26 mouse cellular contexts compared by ENCODE assay signal in the genomic region with DNA sequence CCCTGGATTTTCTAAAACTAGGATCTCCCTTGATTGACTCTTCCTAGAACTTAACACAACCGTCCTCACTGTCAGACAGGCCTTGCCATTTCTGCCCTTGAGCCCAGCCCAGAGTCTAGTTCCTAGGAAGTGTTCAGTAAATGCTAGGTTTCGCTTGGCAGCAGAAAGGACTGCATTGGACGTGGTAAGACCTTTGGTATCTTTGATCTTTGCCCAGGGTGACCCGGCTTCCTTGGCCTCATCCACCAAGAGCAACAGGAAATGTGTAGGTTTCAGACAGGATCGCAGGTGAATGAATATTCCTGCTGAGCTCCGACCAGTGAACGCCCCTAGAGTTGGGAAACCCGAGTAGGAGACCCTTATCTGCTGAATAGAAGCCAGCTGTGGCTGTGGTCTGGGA. TPM values are rescaled to one million over a fixed set of nuclear protein-coding genes. Genes with fewer than 3 reads are reported as not detected.
DNase-seq lines count a peak whose midpoint lies in the region; ATAC-seq lines count a peak whose summit lies in the region.
"Had no signal": no experiment of that assay in that cellular context is flagged by ENCODE, and none has a peak within 500 bp of the region (broad histone marks: within the 10 kb centered on the region; RNA-seq: fewer than 3 reads in every experiment).

No protein-coding gene starts in this region.

- peak overlapping the region; percentile 48; the same call in 1 of the 2 replicates for H3K4me2 ChIP-seq in liver, embryonic 12.5 days
- no peak overlapping the region for H3K4me2 ChIP-seq in liver, embryonic 11.5 days
- H3K4me2 ChIP-seq in embryonic facial prominence, embryonic 11.5 days (ENCODE audit: low read depth, low read length): no peak overlapping the region
- H3K4me2 ChIP-seq: lung, embryonic 15.5 days; midbrain, embryonic 15.5 days had no signal

- H3K27me3 ChIP-seq in liver, embryonic 12.5 days (replicated peaks): peaks cover 100% of the 10 kb centered on the region
- peaks cover 99% of the 10 kb centered on the region for H3K27me3 ChIP-seq in liver, embryonic 11.5 days (replicated peaks; ENCODE audit: control insufficient read depth, insufficient read depth, low read length)
- peaks cover 85% of the 10 kb centered on the region for H3K27me3 ChIP-seq in embryonic facial prominence, embryonic 11.5 days (ENCODE audit: control insufficient read depth, insufficient read depth, low read length)

- peaks cover 46% of the 10 kb centered on the region for H3K4me1 ChIP-seq in liver, embryonic 12.5 days
- H3K4me1 ChIP-seq in liver, embryonic 11.5 days (replicated peaks; ENCODE audit: control insufficient read depth, insufficient read depth, low read length): peaks cover 32% of the 10 kb centered on the region
- H3K4me1 ChIP-seq in embryonic facial prominence, embryonic 11.5 days (ENCODE audit: control insufficient read depth, insufficient read depth, low read length): peaks cover 16% of the 10 kb centered on the region

- ATAC-seq in liver, embryonic 12.5 days: no peak
- no peak for ATAC-seq in liver, embryonic 11.5 days (replicated peaks; ENCODE audit: low FRiP score)
- ATAC-seq in embryonic facial prominence, embryonic 11.5 days (replicated peaks; ENCODE audit: insufficient number of reproducible peaks, low FRiP score, low TSS enrichment, low read depth): no peak
- ATAC-seq: forebrain, postnatal 0 days; midbrain, embryonic 15.5 days had no signal

- intact Hi-C loops in left cerebral cortex, postnatal 25 days (cut with DNase I): loop anchor here (5.0 kb wide), 1 partner anchor 141 kb away; the partner anchor contains the start of gene Ddx23

- H3K27ac ChIP-seq in liver, embryonic 12.5 days: no peak overlapping the region
- no peak overlapping the region for H3K27ac ChIP-seq in liver, embryonic 11.5 days (ENCODE audit: low read depth, low read length)
- H3K27ac ChIP-seq in embryonic facial prominence, embryonic 11.5 days (replicated peaks; ENCODE audit: low read depth, low read length): no peak overlapping the region
- H3K27ac ChIP-seq: forebrain, embryonic 10.5 days; lung, embryonic 15.5 days; midbrain, embryonic 15.5 days had no signal

- no peak overlapping the region for H3K4me3 ChIP-seq in liver, embryonic 12.5 days
- H3K4me3 ChIP-seq in liver, embryonic 11.5 days (ENCODE audit: low read depth, low read length): no peak overlapping the region
- no peak overlapping the region for H3K4me3 ChIP-seq in embryonic facial prominence, embryonic 11.5 days (ENCODE audit: low read depth, low read length)
- H3K4me3 ChIP-seq: forebrain, embryonic 10.5 days; lung, embryonic 15.5 days; midbrain, embryonic 15.5 days had no signal

- no peak overlapping the region for H3K9ac ChIP-seq in liver, embryonic 12.5 days
- H3K9ac ChIP-seq in liver, embryonic 11.5 days (ENCODE audit: low read depth, low read length): no peak overlapping the region
- H3K9ac ChIP-seq in embryonic facial prominence, embryonic 11.5 days (replicated peaks; ENCODE audit: low read length): no peak overlapping the region
- H3K9ac ChIP-seq: forebrain, postnatal 0 days; lung, embryonic 15.5 days; midbrain, embryonic 15.5 days had no signal

- DNase-seq in kidney, adult 11 months: peak; percentile 57
- DNase-seq in kidney, postnatal 10 days: no peak
- no peak for DNase-seq in liver, embryonic 11.5 days (ENCODE audit: low spot score)
- DNase-seq in ES-CJ7 (ENCODE audit: low read depth, low spot score): peak; percentile 50
- DNase-seq in embryonic facial prominence, embryonic 11.5 days (ENCODE audit: low spot score): peak; percentile 49
- no peak for DNase-seq in left cerebral cortex, postnatal 25 days (ENCODE audit: low spot score in 2 of 2)
- no peak for DNase-seq in testis, postnatal 10 days (ENCODE audit: low spot score)
- DNase-seq: adrenal gland, postnatal 36 days; cerebellum, adult 18-20 months; cerebellum, postnatal 25 days; embryo, embryonic 11 days; forebrain, postnatal 0 days; heart, postnatal 36 days; left cerebral cortex, postnatal 4 days; liver; lung, postnatal 4 days; retina, postnatal 1 day had no signal

- H3K36me3 ChIP-seq in liver, embryonic 12.5 days: no peaks in the 10 kb centered on the region
- H3K36me3 ChIP-seq in liver, embryonic 11.5 days (ENCODE audit: control insufficient read depth, insufficient read depth, low read length): no peaks in the 10 kb centered on the region
- no peaks in the 10 kb centered on the region for H3K36me3 ChIP-seq in embryonic facial prominence, embryonic 11.5 days (replicated peaks; ENCODE audit: control insufficient read depth, insufficient read depth, low read depth, low read length)
- H3K36me3 ChIP-seq: forebrain, embryonic 10.5 days; G1E; lung, embryonic 15.5 days; midbrain, embryonic 15.5 days had no signal

- H3K9me3 ChIP-seq in liver, embryonic 12.5 days (replicated peaks): no peaks in the 10 kb centered on the region
- no peaks in the 10 kb centered on the region for H3K9me3 ChIP-seq in liver, embryonic 11.5 days (ENCODE audit: control insufficient read depth, low read length)
- H3K9me3 ChIP-seq in embryonic facial prominence, embryonic 11.5 days (replicated peaks; ENCODE audit: control insufficient read depth, low read length): no peaks in the 10 kb centered on the region
- H3K9me3 ChIP-seq: forebrain, embryonic 10.5 days; lung, embryonic 15.5 days; midbrain, embryonic 15.5 days had no signal

- 3% methylated on average over 8 of the region's 8 CpGs for WGBS in liver, embryonic 12.5 days (ENCODE audit: insufficient replicate concordance)
- WGBS in liver, embryonic 11.5 days: 2% methylated on average over 8 of the region's 8 CpGs
- WGBS in embryonic facial prominence, embryonic 11.5 days: 3% methylated on average over 8 of the region's 8 CpGs

RNA-seq across cellular contexts. Expression of gene Ddn, which starts 6.4 kb away (rescaled TPM):
- polyA plus RNA-seq in liver, embryonic 12.5 days (2016; fragmentation: Nextera tagmentation; extraction: Ambion mirVana): not detected in 2 replicates
- polyA plus RNA-seq in liver, embryonic 11.5 days (2014; fragmentation: Nextera tagmentation; extraction: Ambion mirVana): 0.12 and 0.16 TPM in 2 replicates
- 0.26 and 0.27 TPM in 2 replicates for polyA plus RNA-seq in embryonic facial prominence, embryonic 11.5 days (2014; fragmentation: Nextera tagmentation; extraction: Ambion mirVana)
- 100 to 1,000 TPM; 829 to 842 TPM for total RNA-seq in left cerebral cortex, postnatal 25 days (2021)
- polyA plus RNA-seq: stomach, embryonic 16.5 days had no signal

RNA-seq across cellular contexts. Expression of gene Wnt1, which starts 13.3 kb away (rescaled TPM):
- polyA plus RNA-seq in liver, embryonic 12.5 days (2016; fragmentation: Nextera tagmentation; extraction: Ambion mirVana): not detected in 2 replicates
- polyA plus RNA-seq in liver, embryonic 11.5 days (2014; fragmentation: Nextera tagmentation; extraction: Ambion mirVana): not detected in 2 replicates
- 0.28 and 0.33 TPM in 2 replicates for polyA plus RNA-seq in embryonic facial prominence, embryonic 11.5 days (2014; fragmentation: Nextera tagmentation; extraction: Ambion mirVana)
- not detected for total RNA-seq in left cerebral cortex, postnatal 25 days (2021)
- total RNA-seq: adrenal gland, postnatal 36 days; forebrain, postnatal 0 days; G1E; heart, postnatal 36 days; layer of hippocampus, adult 18-20 months; left cerebral cortex, postnatal 4 days had no signal
- polyA plus RNA-seq: G1E; heart, embryonic 14.5 days; lung, embryonic 15.5 days; stomach, embryonic 16.5 days; thymus, postnatal 0 days had no signal

RNA-seq across cellular contexts. Expression of gene Wnt10b, which starts 25.0 kb away (rescaled TPM):
- polyA plus RNA-seq in liver, embryonic 12.5 days (2016; fragmentation: Nextera tagmentation; extraction: Ambion mirVana): not detected in 2 replicates
- polyA plus RNA-seq in liver, embryonic 11.5 days (2014; fragmentation: Nextera tagmentation; extraction: Ambion mirVana): not detected in 2 replicates
- 1.6 and 2.3 TPM in 2 replicates for polyA plus RNA-seq in embryonic facial prominence, embryonic 11.5 days (2014; fragmentation: Nextera tagmentation; extraction: Ambion mirVana)
- total RNA-seq in left cerebral cortex, postnatal 25 days (2021): under 1 TPM; 0.37 to 0.62 TPM
- polyA plus RNA-seq: forebrain, postnatal 0 days; heart, embryonic 14.5 days; midbrain, embryonic 15.5 days had no signal

RNA-seq across cellular contexts. Expression of gene Prkag1, which starts 28.4 kb away (rescaled TPM):
- polyA plus RNA-seq in liver, embryonic 12.5 days (2016; fragmentation: Nextera tagmentation; extraction: Ambion mirVana): 114 TPM in 2 replicates
- polyA plus RNA-seq in liver, embryonic 11.5 days (2014; fragmentation: Nextera tagmentation; extraction: Ambion mirVana): 128 and 140 TPM in 2 replicates
- 69.8 and 73.1 TPM in 2 replicates for polyA plus RNA-seq in embryonic facial prominence, embryonic 11.5 days (2014; fragmentation: Nextera tagmentation; extraction: Ambion mirVana)
- 10 to 100 TPM; 44.1 to 55.6 TPM for total RNA-seq in left cerebral cortex, postnatal 25 days (2021)

RNA-seq across cellular contexts. Expression of gene Arf3, which starts 39.9 kb away (rescaled TPM):
- 22.4 TPM in 2 replicates for polyA plus RNA-seq in liver, embryonic 12.5 days (2016; fragmentation: Nextera tagmentation; extraction: Ambion mirVana)
- 25.3 and 25.8 TPM in 2 replicates for polyA plus RNA-seq in liver, embryonic 11.5 days (2014; fragmentation: Nextera tagmentation; extraction: Ambion mirVana)
- 24.5 and 28.7 TPM in 2 replicates for polyA plus RNA-seq in embryonic facial prominence, embryonic 11.5 days (2014; fragmentation: Nextera tagmentation; extraction: Ambion mirVana)
- total RNA-seq in left cerebral cortex, postnatal 25 days (2021): 100 to 1,000 TPM; 767 to 776 TPM

Comparison
In these comparisons a context has a peak if more than half of its experiments do, and no peak if none do; other contexts are left out.
1. DNase-seq: peak in kidney, adult 11 months (single experiment), ES-CJ7 (single experiment) and embryonic facial prominence, embryonic 11.5 days (single experiment); none in kidney, postnatal 10 days (single experiment), liver, embryonic 11.5 days (single experiment), left cerebral cortex, postnatal 25 days (0 of 2) and testis, postnatal 10 days (single experiment).